Mouse (Mus musculus) lung, embryonic 14.5 days (tissue): ENCODE data around the gene Lrrc8d. TPM values are rescaled to one million over a fixed set of nuclear protein-coding genes. Genes with fewer than 3 reads are reported as not detected.

Source experiments
- ATAC-seq: fragments of 200-750 bp; cut with Nextera tagmentation; 2 replicates; pipeline ENCODE4 v1.8.0; 2017; ENCODE audit warnings: mild to moderate bottlenecking, moderate TSS enrichment, moderate library complexity; ENCODE audit not compliant: insufficient read depth
- DNase-seq: peaks from one replicate; pipeline ENCODE4 v3.0.0-alpha.2; 2015
- H3K27ac ChIP-seq: fragments of 300-500 bp; sonication (generic); 2 replicates; pipeline ENCODE4 v1.5.1; 2014; ENCODE audit warnings: low read depth, mild to moderate bottlenecking, moderate library complexity
- H3K27me3 ChIP-seq: fragments of 300-500 bp; sonication (generic); 2 replicates; pipeline ENCODE4 v1.6.1; 2014; ENCODE audit warnings: low read length, control low read depth; ENCODE audit not compliant: insufficient read depth
- H3K36me3 ChIP-seq: fragments of 300-500 bp; sonication (generic); 2 replicates; pipeline ENCODE4 v1.6.1; 2014; ENCODE audit warnings: control low read depth; ENCODE audit not compliant: insufficient read depth
- H3K4me1 ChIP-seq: fragments of 300-500 bp; sonication (generic); 2 replicates; pipeline ENCODE4 v1.6.1; 2014; ENCODE audit warnings: antibody characterized with exemption, control low read depth; ENCODE audit not compliant: insufficient read depth
- H3K4me2 ChIP-seq: fragments of 300-500 bp; sonication (generic); 2 replicates; pipeline ENCODE4 v1.6.1; 2014; ENCODE audit warnings: mild to moderate bottlenecking
- H3K4me3 ChIP-seq: fragments of 300-500 bp; sonication (generic); 2 replicates; pipeline ENCODE4 v1.5.1; 2014; ENCODE audit warnings: low read depth, low read length
- H3K9ac ChIP-seq: fragments of 300-500 bp; sonication (generic); 2 replicates; pipeline ENCODE4 v1.6.1; 2014
- H3K9me3 ChIP-seq: fragments of 300-500 bp; sonication (generic); 2 replicates; pipeline ENCODE4 v1.6.1; 2016; ENCODE audit warnings: low read depth, low read length, control low read depth
- CTCF ChIP-seq: IDR thresholded peaks from 2 replicates; pipeline ENCODE4 v1.5.1; 2016; ENCODE audit warnings: antibody characterized with exemption, low read depth
- WGBS: fragments of 180-500 bp; shearing (Covaris S2); extraction: QIAGEN DNeasy Blood & Tissue Kit; methylation state at CpG from one replicate; pipeline ENCODE4 v1.1.7; 2014; 5-methylcytosine and 5-hydroxymethylcytosine counted together
- polyA plus RNA-seq: library from polyadenylated mRNA; unstranded; fragments of >200 nt; fragmentation: Nextera tagmentation; extraction: Ambion mirVana; gene quantifications from 2 replicates; pipeline ENCODE4 v1.2.1, GENCODE M21; 2014

Lrrc8d gene
- polyA plus RNA-seq, 1 experiment from 2014 or later: 25.0 TPM

GRCm38 (mm10) chr5:105704573-105704972 is 4.8 kb downstream of the Lrrc8d start:
- Histone ChIP-seq H3K27me3 (no peaks in the 10 kb centered on the region; the same call in 1 of the 2 replicates), H3K9me3 (no peaks in the 10 kb centered on the region), H3K4me2 (no peak overlapping the region), H3K9ac (no peak overlapping the region), H3K4me3 (no peak overlapping the region), H3K36me3 (no peaks in the 10 kb centered on the region), H3K27ac (no peak overlapping the region), H3K4me1 (peaks cover 9% of the 10 kb centered on the region)
- TF ChIP-seq CTCF: no peak
- DNase-seq: peak; percentile 85
- WGBS: 23% methylated on average over 9 of the region's 9 CpGs
- ATAC-seq: peak; percentile 27; the same call in 1 of the 2 replicates

- no peaks in the 10 kb centered on the region for H3K9me3 ChIP-seq
- H3K4me1 ChIP-seq: peaks cover 9% of the 10 kb centered on the region
- H3K9ac ChIP-seq: no peak overlapping the region
- TF ChIP-seq CTCF: no peak
- H3K4me2 ChIP-seq: no peak overlapping the region
- H3K27ac ChIP-seq: no peak overlapping the region
- 80% methylated on average over 11 of the region's 11 CpGs for WGBS
- ATAC-seq (no peak), DNase-seq (no peak)
- no peaks in the 10 kb centered on the region for H3K36me3 ChIP-seq
- no peaks in the 10 kb centered on the region for H3K27me3 ChIP-seq
- H3K4me3 ChIP-seq: no peak overlapping the region
Observed at GRCm38 (mm10) chr5:105706635-105707034, 6.9 kb downstream of the Lrrc8d start.

- H3K27me3 ChIP-seq: no peaks in the 10 kb centered on the region
- peaks cover 6% of the 10 kb centered on the region for H3K4me1 ChIP-seq
- H3K9me3 ChIP-seq: no peaks in the 10 kb centered on the region
- no peak overlapping the region for H3K9ac ChIP-seq
- no peak for TF ChIP-seq CTCF
- ATAC-seq (no peak), DNase-seq (no peak)
- no peak overlapping the region for H3K4me3 ChIP-seq
- WGBS: 79% methylated on average over 5 of the region's 5 CpGs
- no peak overlapping the region for H3K27ac ChIP-seq
- no peaks in the 10 kb centered on the region for H3K36me3 ChIP-seq
- no peak overlapping the region for H3K4me2 ChIP-seq
Observed at GRCm38 (mm10) chr5:105708276-105708675, 8.5 kb downstream of the Lrrc8d start.

GRCm38 (mm10) chr5:105710473-105710872 is 10.7 kb downstream of the Lrrc8d start:
- Histone ChIP-seq H3K27me3 (no peaks in the 10 kb centered on the region), H3K9me3 (no peaks in the 10 kb centered on the region), H3K4me3 (no peak overlapping the region), H3K4me2 (no peak overlapping the region), H3K4me1 (peaks cover 9% of the 10 kb centered on the region), H3K27ac (no peak overlapping the region), H3K36me3 (no peaks in the 10 kb centered on the region), H3K9ac (no peak overlapping the region)
- TF ChIP-seq CTCF: no peak
- DNase-seq (no peak), ATAC-seq (no peak)
- WGBS: 83% methylated on average over 7 of the region's 7 CpGs

GRCm38 (mm10) chr5:105714446-105714845 is 14.7 kb downstream of the Lrrc8d start:
- no peak for TF ChIP-seq CTCF
- H3K27ac ChIP-seq: no peak overlapping the region
- peaks cover 35% of the 10 kb centered on the region for H3K4me1 ChIP-seq

GRCm38 (mm10) chr5:105715095-105715494 is 15.3 kb downstream of the Lrrc8d start:
- 67% methylated on average over 8 of the region's 8 CpGs for WGBS
- Histone ChIP-seq H3K4me2 (peak overlapping the region; percentile 35; the same call in 1 of the 2 replicates), H3K9me3 (no peaks in the 10 kb centered on the region), H3K9ac (no peak overlapping the region), H3K4me3 (no peak overlapping the region), H3K36me3 (no peaks in the 10 kb centered on the region), H3K4me1 (peaks cover 35% of the 10 kb centered on the region), H3K27ac (peak overlapping the region; percentile 75; the same call in 1 of the 2 replicates), H3K27me3 (no peaks in the 10 kb centered on the region)
- ATAC-seq: no peak
- no peak for DNase-seq
- no peak for TF ChIP-seq CTCF

More at GRCm38 (mm10) chr5:105714446-105714845, 14.7 kb downstream of the Lrrc8d start:
- WGBS: 87% methylated on average over 6 of the region's 6 CpGs
- Histone ChIP-seq H3K9me3 (no peaks in the 10 kb centered on the region), H3K4me3 (no peak overlapping the region), H3K4me2 (no peak overlapping the region), H3K36me3 (no peaks in the 10 kb centered on the region), H3K27me3 (no peaks in the 10 kb centered on the region), H3K9ac (no peak overlapping the region)
- DNase-seq (no peak), ATAC-seq (no peak)

GRCm38 (mm10) chr5:105715531-105716124 is 15.9 kb downstream of the Lrrc8d start:
- peak overlapping the region; percentile 35; the same call in 1 of the 2 replicates for H3K4me2 ChIP-seq
- peak overlapping the region; percentile 75; the same call in 1 of the 2 replicates for H3K27ac ChIP-seq
- peaks cover 35% of the 10 kb centered on the region for H3K4me1 ChIP-seq
- 36% methylated on average over 10 of the region's 10 CpGs for WGBS
- no peak overlapping the region for H3K9ac ChIP-seq
- no peaks in the 10 kb centered on the region for H3K36me3 ChIP-seq
- H3K9me3 ChIP-seq: no peaks in the 10 kb centered on the region
- no peak for TF ChIP-seq CTCF
- H3K4me3 ChIP-seq: no peak overlapping the region
- ATAC-seq (peak; percentile 28; the same call in 1 of the 2 replicates), DNase-seq (peak; percentile 83)
- no peaks in the 10 kb centered on the region for H3K27me3 ChIP-seq
